Mouse (Mus musculus) layer of hippocampus, postnatal 36 days (tissue): ENCODE data around the gene Slco4c1. TPM values are rescaled to one million over a fixed set of nuclear protein-coding genes. Genes with fewer than 3 reads are reported as not detected.

Experiments
- DNase-seq, 2 experiments: peaks; one replicate each; pipeline ENCODE4 v3.0.0; 2022
- total RNA-seq, 2 experiments: library from RNA; stranded (reverse); gene quantifications; 2 replicates each; pipeline ENCODE4 v1.2.3; 2021

Gene Slco4c1
- total RNA-seq, 2 experiments from 2014 or later = 2.0 to 2.1 TPM

GRCm38 (mm10) chr1:96768264-96768663, 103.7 kb downstream of the Slco4c1 start:
- peak; percentile 8 to 31 for DNase-seq

GRCm38 (mm10) chr1:96766535-96766934, 105.4 kb downstream of the Slco4c1 start:
- DNase-seq = no peak
